Mouse (Mus musculus): ENCODE data around the gene Hif1an. TPM values are rescaled to one million over a fixed set of nuclear protein-coding genes. Genes with fewer than 3 reads are reported as not detected.
A peak's percentile ranks its signal among the peaks of the same experiment; 100 is the strongest.

Hif1an gene
- polyA plus RNA-seq, 1 experiment from 2014 or later, result 44.2 TPM

- no peak for ATAC-seq (ENCODE audit: insufficient number of reproducible peaks, insufficient read depth, low FRiP score, low TSS enrichment)
Observed at GRCm38 (mm10) chr19:44576275-44576674, 13.6 kb downstream of the Hif1an start.

GRCm38 (mm10) chr19:44578038-44578437 lies 15.4 kb downstream of the Hif1an start:
- H3K4me3 ChIP-seq, result no peak overlapping the region
- no peaks in the 10 kb centered on the region for H3K9me3 ChIP-seq
- H3K27me3 ChIP-seq, result no peaks in the 10 kb centered on the region
- ATAC-seq (ENCODE audit: insufficient number of reproducible peaks, insufficient read depth, low FRiP score, low TSS enrichment), result no peak
- H3K27ac ChIP-seq, result no peak overlapping the region
- H3K9ac ChIP-seq, result no peak overlapping the region
- H3K4me1 ChIP-seq, result no peaks in the 10 kb centered on the region
- no peak overlapping the region for H3K4me2 ChIP-seq (replicated peaks)
- H3K36me3 ChIP-seq, result peaks cover 25% of the 10 kb centered on the region
- WGBS, result 68% methylated on average over 1 of the region's 1 CpGs

More at GRCm38 (mm10) chr19:44576275-44576674, 13.6 kb downstream of the Hif1an start:
- H3K4me1 ChIP-seq, result no peaks in the 10 kb centered on the region
- no peak overlapping the region for H3K4me3 ChIP-seq
- H3K4me2 ChIP-seq (replicated peaks), result no peak overlapping the region
- H3K9me3 ChIP-seq, result no peaks in the 10 kb centered on the region
- H3K27ac ChIP-seq, result no peak overlapping the region
- 83% methylated on average over 7 of the region's 7 CpGs for WGBS
- peaks cover 42% of the 10 kb centered on the region for H3K36me3 ChIP-seq
- H3K27me3 ChIP-seq, result no peaks in the 10 kb centered on the region
- H3K9ac ChIP-seq, result no peak overlapping the region

- H3K36me3 ChIP-seq, result no peaks in the 10 kb centered on the region
- WGBS, result 85% methylated on average over 10 of the region's 10 CpGs
- no peak overlapping the region for H3K4me3 ChIP-seq
- no peaks in the 10 kb centered on the region for H3K4me1 ChIP-seq
- H3K9me3 ChIP-seq, result no peaks in the 10 kb centered on the region
- peaks cover 25% of the 10 kb centered on the region for H3K27me3 ChIP-seq
- no peak overlapping the region for H3K4me2 ChIP-seq (replicated peaks)
- no peak overlapping the region for H3K9ac ChIP-seq
- H3K27ac ChIP-seq, result no peak overlapping the region
- no peak for ATAC-seq (ENCODE audit: insufficient number of reproducible peaks, insufficient read depth, low FRiP score, low TSS enrichment)
Observed at GRCm38 (mm10) chr19:44582103-44582502, 19.5 kb downstream of the Hif1an start.

GRCm38 (mm10) chr19:44582638-44583309 lies 20.1 kb downstream of the Hif1an start:
- Histone ChIP-seq H3K4me2 (replicated peaks) (no peak overlapping the region), H3K4me3 (no peak overlapping the region), H3K27me3 (peaks cover 29% of the 10 kb centered on the region), H3K4me1 (no peaks in the 10 kb centered on the region), H3K9ac (no peak overlapping the region), H3K9me3 (no peaks in the 10 kb centered on the region), H3K36me3 (no peaks in the 10 kb centered on the region), H3K27ac (no peak overlapping the region)
- ATAC-seq (ENCODE audit: insufficient number of reproducible peaks, insufficient read depth, low FRiP score, low TSS enrichment), result peak; percentile 71
- WGBS, result 31% methylated on average over 9 of the region's 9 CpGs

GRCm38 (mm10) chr19:44588036-44588435 lies 25.4 kb downstream of the Hif1an start:
- H3K9me3 ChIP-seq, result no peaks in the 10 kb centered on the region
- H3K4me3 ChIP-seq, result no peak overlapping the region
- no peak overlapping the region for H3K9ac ChIP-seq
- no peak for ATAC-seq (ENCODE audit: insufficient number of reproducible peaks, insufficient read depth, low FRiP score, low TSS enrichment)
- no peak overlapping the region for H3K27ac ChIP-seq
- no peaks in the 10 kb centered on the region for H3K36me3 ChIP-seq
- H3K27me3 ChIP-seq, result peaks cover 37% of the 10 kb centered on the region
- no peak overlapping the region for H3K4me2 ChIP-seq (replicated peaks)
- 37% methylated on average over 4 of the region's 4 CpGs for WGBS
- H3K4me1 ChIP-seq, result no peaks in the 10 kb centered on the region

GRCm38 (mm10) chr19:44589591-44590223 lies 27.1 kb downstream of the Hif1an start:
- H3K27me3 ChIP-seq, result peaks cover 36% of the 10 kb centered on the region
- 36% methylated on average over 7 of the region's 7 CpGs for WGBS
- no peak overlapping the region for H3K4me3 ChIP-seq
- H3K36me3 ChIP-seq, result no peaks in the 10 kb centered on the region
- H3K4me2 ChIP-seq (replicated peaks), result no peak overlapping the region
- no peak overlapping the region for H3K9ac ChIP-seq
- no peaks in the 10 kb centered on the region for H3K9me3 ChIP-seq
- H3K4me1 ChIP-seq, result no peaks in the 10 kb centered on the region
- no peak for ATAC-seq (ENCODE audit: insufficient number of reproducible peaks, insufficient read depth, low FRiP score, low TSS enrichment)
- H3K27ac ChIP-seq, result no peak overlapping the region

- no peak overlapping the region for H3K4me2 ChIP-seq (replicated peaks)
- no peaks in the 10 kb centered on the region for H3K4me1 ChIP-seq
- no peak for ATAC-seq (ENCODE audit: insufficient number of reproducible peaks, insufficient read depth, low FRiP score, low TSS enrichment)
- no peak overlapping the region for H3K9ac ChIP-seq
- H3K9me3 ChIP-seq, result no peaks in the 10 kb centered on the region
- peaks cover 23% of the 10 kb centered on the region for H3K27me3 ChIP-seq
- H3K27ac ChIP-seq, result no peak overlapping the region
- H3K4me3 ChIP-seq, result no peak overlapping the region
- no peaks in the 10 kb centered on the region for H3K36me3 ChIP-seq
- WGBS, result 84% methylated on average over 18 of the region's 18 CpGs
Observed at GRCm38 (mm10) chr19:44590992-44591391, 28.3 kb downstream of the Hif1an start.

GRCm38 (mm10) chr19:44591638-44592037 lies 29.0 kb downstream of the Hif1an start:
- ATAC-seq (ENCODE audit: insufficient number of reproducible peaks, insufficient read depth, low FRiP score, low TSS enrichment), result no peak
- no peaks in the 10 kb centered on the region for H3K9me3 ChIP-seq
- H3K27me3 ChIP-seq, result peaks cover 17% of the 10 kb centered on the region
- H3K9ac ChIP-seq, result no peak overlapping the region
- H3K4me2 ChIP-seq (replicated peaks), result no peak overlapping the region
- no peaks in the 10 kb centered on the region for H3K4me1 ChIP-seq
- H3K4me3 ChIP-seq, result no peak overlapping the region
- H3K27ac ChIP-seq, result no peak overlapping the region
- WGBS, result 75% methylated on average over 6 of the region's 6 CpGs
- H3K36me3 ChIP-seq, result no peaks in the 10 kb centered on the region

- H3K27me3 ChIP-seq, result peaks cover 9% of the 10 kb centered on the region; the same call in 1 of the 2 replicates
- no peak for ATAC-seq (ENCODE audit: insufficient number of reproducible peaks, insufficient read depth, low FRiP score, low TSS enrichment)
- no peak overlapping the region for H3K4me2 ChIP-seq (replicated peaks)
- no peak overlapping the region for H3K9ac ChIP-seq
- no peak overlapping the region for H3K4me3 ChIP-seq
- H3K4me1 ChIP-seq, result 0 out of 2 replicates have a peak, but pooled peaks cover 4% of the 10 kb centered on the region
- H3K36me3 ChIP-seq, result no peaks in the 10 kb centered on the region
- H3K27ac ChIP-seq, result no peak overlapping the region
- H3K9me3 ChIP-seq, result no peaks in the 10 kb centered on the region
- WGBS, result 94% methylated on average over 14 of the region's 14 CpGs
Observed at GRCm38 (mm10) chr19:44594180-44594579, 31.5 kb downstream of the Hif1an start.

- Histone ChIP-seq H3K4me3 (no peak overlapping the region), H3K9me3 (no peaks in the 10 kb centered on the region), H3K36me3 (no peaks in the 10 kb centered on the region), H3K27ac (no peak overlapping the region), H3K9ac (no peak overlapping the region), H3K4me1 (no peaks in the 10 kb centered on the region), H3K4me2 (replicated peaks) (no peak overlapping the region), H3K27me3 (no peaks in the 10 kb centered on the region)
- no peak for ATAC-seq (ENCODE audit: insufficient number of reproducible peaks, insufficient read depth, low FRiP score, low TSS enrichment)
- WGBS, result 40% methylated on average over 7 of the region's 7 CpGs
Observed at GRCm38 (mm10) chr19:44618166-44618565, 55.5 kb downstream of the Hif1an start.
